Mouse (Mus musculus) frontal cortex, postnatal 14 days (tissue): Measurements from ENCODE around the gene Col9a2.
A peak's percentile ranks its signal among the peaks of the same experiment; 100 is the strongest.

Source experiments
- DNase-seq, 2 experiments: peaks; one replicate each; pipeline ENCODE4 v3.0.0; 2022; ENCODE audit warnings: low spot score in 2 of 2

The Col9a2 gene

GRCm38 (mm10) chr4:121039331-121040115 lies at the start of gene Col9a2:
Gene Col9a2 (plus strand): TSS chr4:121039385.
- DNase-seq: no peak

GRCm38 (mm10) chr4:120992284-120992683 lies 46.9 kb upstream of the Col9a2 start:
- DNase-seq: no peak

- DNase-seq: no peak
Measured at GRCm38 (mm10) chr4:120993025-120993424, 46.2 kb upstream of the Col9a2 start.

- no peak for DNase-seq
Measured at GRCm38 (mm10) chr4:120995911-120996310, 43.3 kb upstream of the Col9a2 start.

DNA sequence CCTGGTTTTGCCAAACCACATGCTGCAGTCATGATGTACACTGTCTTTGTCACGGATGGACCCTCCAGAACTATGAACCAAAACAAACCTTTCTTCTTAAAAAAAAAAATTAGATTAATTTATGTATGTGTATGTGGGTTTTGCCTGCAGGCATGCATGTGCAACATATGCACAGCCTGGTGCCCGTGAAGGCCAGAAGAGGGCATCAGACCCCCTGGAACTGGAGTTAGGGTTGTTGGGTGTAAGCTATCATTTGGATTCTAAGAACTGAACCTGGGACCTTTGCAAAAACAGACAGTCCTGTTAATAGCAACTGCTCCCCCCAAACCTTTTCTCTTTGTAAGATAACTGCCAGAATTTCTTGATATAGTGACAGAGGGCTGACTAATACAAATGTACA lies 38.1 kb upstream of the Col9a2 start:
- DNase-seq: no peak

GRCm38 (mm10) chr4:121001659-121002058 lies 37.5 kb upstream of the Col9a2 start:
- DNase-seq: no peak

GRCm38 (mm10) chr4:121002400-121003171 lies 36.6 kb upstream of the Col9a2 start:
- no peak for DNase-seq

DNA sequence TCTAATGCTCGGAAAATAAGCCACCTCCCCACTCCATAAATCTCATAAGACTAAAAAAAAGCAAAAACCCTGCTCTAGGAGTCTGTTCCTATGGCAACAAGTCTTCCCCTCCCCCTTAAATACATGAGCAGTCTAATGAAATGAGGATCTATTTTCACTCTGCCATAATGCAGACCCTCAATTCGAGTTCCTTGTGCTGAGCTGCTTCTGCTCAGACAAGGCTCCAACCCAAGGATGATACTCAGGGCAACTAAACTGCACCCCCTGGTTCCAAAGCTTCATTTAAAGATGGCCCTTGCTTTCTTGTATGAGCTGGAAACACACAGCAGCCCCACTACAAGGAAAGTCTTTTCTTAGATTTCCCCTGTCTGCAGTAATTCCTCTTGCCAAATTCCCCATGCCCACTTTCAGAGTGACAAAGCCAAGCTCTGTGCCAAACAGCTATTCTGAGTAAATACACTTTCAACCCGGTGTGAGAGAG lies 35.5 kb upstream of the Col9a2 start:
- DNase-seq: no peak

DNA sequence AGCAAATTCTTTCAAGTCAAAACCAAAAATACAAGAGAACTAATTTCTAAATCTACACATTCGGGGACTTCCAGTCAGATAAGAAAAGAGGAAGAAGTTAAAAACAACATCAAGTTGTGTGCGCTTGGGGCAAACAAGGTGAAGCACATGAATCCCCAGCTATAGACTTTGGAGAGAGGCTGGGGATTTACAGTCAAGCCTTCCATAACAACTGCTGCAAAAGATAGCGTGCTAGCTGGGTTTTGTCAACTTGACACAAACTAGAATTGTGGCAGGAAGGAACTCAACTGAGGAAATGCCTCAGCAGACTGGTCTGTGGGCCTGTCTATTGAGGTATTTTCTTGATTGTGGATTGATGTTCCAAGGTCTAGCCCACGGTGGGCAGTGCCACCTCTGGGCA lies 34.5 kb upstream of the Col9a2 start:
- DNase-seq: no peak

DNA sequence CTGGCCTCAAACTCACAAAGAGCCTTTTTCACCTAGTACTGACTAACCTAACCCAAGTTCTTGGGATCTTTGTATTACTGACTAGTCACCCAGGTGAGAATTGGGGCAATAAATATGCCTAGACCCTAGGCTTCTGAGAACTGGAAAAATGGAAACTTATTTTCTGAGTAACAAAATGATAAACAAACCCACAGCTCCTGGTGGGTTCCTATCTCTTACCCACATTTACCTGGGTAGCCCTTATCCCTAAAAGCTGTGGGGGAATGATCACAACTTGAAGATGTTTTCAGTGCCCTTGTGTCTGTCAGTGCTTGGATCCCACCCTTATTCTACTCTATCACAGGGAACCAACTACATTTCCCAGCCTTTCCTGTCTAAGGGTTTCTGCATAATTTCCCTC lies 32.2 kb upstream of the Col9a2 start:
- DNase-seq: no peak

DNA sequence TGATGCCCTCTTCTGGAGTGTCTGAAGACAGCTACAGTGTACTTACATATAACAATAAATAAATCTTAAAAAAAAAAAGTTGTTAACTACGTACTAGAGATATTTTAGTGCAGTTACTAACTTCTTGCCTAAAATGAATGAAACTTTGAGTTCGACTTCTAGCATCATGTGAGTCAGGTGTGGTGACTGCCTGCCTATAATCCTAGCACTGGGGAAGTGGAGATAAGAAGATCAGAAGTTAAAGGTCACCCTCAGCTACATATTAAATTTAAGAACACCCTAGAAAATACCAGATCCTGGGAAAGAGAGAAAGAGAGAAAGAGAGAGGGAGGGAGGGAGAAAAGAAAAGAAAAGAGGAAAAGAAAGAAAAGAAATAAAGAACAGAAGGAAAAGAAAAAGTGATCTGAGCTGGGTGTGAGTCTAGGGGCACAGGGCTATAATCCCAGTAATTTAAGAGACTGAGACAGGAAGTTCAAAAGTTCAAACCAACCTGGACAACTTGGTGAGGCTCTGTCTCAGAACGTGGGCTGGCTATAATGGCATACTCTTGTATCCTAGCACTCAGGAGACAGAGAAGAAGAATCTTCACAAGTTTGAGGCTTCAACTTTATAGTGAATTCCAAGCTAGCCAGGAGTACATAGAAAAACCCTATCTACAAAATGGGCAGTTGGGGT lies 31.0 kb upstream of the Col9a2 start:
- DNase-seq: no peak

DNA sequence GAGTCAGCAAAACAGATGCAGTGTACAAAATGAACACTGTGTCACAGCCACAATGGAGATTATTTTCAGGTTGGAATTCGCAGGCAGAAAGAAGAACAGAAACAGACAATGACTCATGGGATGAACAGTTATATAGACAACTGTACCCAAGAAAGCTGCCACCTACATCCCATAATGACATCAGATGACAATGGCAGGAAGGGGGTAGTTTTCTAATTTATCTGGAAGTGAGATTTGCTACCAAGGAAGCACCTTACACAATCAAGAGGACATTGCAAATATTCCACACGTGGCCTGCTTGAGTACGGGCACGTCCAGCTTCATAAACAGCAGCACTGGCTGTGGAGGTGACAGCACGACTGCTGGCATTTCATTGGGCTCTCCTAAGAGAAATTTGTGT lies 30.0 kb upstream of the Col9a2 start:
- no peak for DNase-seq

DNA sequence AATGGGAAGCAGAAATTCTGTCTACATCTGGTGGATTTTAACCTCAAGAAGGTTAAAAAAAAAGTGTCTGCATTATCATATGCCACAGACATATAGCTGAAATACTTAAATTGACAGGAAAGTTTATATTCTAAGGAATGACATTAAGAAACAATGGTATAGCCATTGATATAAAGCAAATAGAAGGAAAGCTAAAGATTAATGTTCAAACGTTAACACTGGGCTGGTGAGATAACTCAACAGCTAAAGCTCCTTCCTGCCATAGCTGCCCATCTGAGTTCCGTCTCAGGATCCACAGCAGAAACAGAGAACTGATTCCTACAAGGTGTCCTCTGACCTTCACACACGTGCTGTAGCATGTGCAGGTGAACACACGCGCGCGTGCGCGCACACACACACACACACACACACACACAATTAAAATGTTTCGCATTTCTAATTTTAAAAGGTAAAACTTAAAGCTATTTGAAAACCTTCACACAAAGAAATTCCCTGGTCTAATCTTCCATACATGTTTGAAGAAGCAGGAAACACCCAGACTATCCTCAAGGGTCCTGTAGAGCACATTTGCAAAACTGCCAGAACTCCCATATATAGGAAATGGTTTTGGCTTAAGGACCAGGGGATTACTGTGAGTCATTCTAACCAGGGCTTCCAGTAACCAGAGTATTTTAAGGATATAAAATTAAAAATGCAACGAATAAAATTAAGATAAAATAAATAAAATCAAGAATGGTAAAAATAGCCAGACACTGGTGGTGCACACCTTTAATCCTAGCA lies 28.2 kb upstream of the Col9a2 start:
- no peak for DNase-seq

DNA sequence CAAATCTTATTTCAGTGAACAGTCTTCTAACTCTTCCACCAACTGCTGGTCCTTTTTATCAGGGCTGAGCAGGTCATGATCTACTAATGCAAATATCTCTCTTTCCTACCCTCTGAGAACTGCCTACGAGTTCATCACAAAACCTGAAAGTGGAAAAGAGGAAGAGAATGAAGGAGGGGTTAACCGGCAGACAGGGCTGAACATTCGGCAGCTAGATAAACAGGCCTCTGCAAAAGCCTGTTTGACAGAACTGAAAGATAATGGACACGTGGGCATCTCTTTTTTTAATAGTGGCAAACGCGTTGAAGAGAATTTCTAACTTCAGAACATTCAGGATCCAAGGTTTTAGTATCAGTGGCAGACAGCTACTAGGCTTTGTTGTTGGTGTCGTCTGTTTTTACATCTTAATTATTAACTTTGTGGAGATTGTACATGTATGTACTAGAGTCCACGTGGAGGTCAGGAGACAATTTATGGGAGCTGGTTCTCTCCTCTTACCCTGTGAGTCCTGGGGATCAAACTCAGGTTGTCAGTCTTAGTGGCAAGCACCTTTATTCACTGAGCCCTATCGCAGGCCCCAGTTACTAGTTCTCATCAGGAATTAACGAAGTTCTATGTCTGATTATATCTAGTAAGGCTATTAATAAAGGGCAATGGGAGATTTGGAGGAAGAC lies 24.5 kb upstream of the Col9a2 start:
- no peak for DNase-seq

GRCm38 (mm10) chr4:121015268-121015659 lies 23.9 kb upstream of the Col9a2 start:
- DNase-seq: no peak

DNA sequence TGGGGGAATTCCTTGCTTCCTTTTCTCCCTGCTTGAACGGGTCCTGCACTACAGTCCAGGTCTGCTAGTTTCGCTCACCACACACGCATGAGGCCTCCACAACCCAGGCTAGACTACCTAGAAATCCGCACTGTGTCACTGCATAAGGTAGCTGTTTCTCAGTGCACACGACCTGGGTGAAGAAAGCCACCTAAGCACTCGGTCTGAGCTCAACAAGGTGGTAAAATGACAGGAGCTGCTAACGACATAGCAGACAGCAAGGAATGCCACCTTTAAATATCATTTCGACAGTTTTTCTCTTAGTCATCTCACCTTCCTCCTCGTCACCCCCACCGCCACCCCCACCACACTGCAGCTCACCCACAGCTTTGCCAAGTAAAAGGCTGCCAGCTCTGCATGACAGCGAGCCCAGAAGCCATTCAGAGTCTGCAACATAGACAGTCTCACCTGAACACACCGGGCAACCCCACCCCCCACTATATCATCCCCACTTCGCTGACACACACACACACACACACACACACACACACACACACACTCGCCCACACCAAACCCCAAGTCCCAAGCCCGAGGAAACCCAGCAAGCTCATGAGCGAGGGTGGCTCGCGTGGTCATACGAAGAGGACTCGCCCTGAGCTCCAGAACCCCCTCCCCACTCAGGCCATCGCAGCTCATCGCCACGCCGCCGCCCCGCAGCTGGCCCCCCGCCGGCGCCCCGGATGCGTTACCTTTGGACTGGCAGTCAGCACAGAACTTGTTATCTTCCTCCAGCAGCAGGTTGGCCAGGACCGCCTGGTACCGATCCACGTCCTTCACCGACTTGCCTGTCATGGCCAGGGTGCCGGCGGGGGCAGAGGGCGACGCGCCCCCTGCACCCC lies 22.9 kb upstream of the Col9a2 start:
- DNase-seq: peak in 1 of 2 experiments; percentile 38

- peak; percentile 96 to 98 for DNase-seq
Measured at GRCm38 (mm10) chr4:121016928-121017657, 22.1 kb upstream of the Col9a2 start, which contains the start of gene Smap2. Gene Smap2 (minus strand): TSS chr4:121017247.

- DNase-seq: no peak
Measured at GRCm38 (mm10) chr4:121018250-121018649, 20.9 kb upstream of the Col9a2 start.
